Mouse (Mus musculus) CD4-positive naive resting alpha-beta T cell, adult 76 days (primary cell): Measurements from ENCODE around the gene Pwp2. TPM values are rescaled to one million over a fixed set of nuclear protein-coding genes. Genes with fewer than 3 reads are reported as not detected.

Experiments used
- total RNA-seq: library from RNA; stranded (reverse); gene quantifications from one replicate; pipeline ENCODE4 v1.2.4, GENCODE M21; 2023

Gene Pwp2
- 21.6 TPM for total RNA-seq

DNA sequence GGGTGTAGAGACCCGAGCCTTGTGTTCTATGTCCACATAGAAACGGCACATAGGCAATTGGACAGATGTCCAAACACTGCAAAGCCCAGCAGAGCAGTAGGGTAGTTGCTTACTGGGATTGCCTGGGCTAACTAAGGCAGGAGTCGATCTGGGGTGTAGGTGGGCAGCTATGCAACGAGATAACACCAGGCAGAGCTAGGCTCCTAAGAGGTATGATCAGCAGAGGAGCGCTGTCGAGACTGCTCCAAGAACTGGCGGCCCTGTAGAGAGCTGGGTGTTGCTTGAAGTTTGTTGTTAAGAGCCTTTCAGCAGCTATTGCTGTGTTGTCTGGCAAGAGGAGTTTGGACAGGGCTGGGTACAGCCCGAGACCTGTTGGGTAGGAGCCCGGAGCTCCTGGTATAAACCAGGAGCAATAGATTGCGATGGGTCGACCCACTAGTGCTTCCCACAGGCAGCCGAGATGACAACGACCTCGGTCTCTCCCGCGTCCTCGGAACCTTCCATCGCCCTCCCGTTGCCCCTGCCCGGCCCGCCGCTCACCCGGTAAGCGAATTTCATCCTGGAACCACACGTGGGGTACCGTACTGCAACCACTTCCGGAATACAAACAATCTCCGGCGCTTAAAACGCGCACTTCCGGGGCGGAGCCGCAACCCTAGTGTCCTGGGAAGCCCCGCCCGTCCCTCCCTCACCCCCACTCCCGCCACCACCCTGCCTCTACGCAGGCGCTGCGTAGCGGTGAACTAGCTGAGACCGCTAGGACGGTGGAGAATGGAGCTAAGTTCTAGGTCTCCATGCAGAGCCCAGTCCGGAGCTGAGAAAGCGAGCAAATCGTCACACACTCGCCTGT lies at the start of gene Pwp2:
Gene Pwp2, minus strand, starts transcription at position 619 of the 850 bp plus-strand sequence.

DNA sequence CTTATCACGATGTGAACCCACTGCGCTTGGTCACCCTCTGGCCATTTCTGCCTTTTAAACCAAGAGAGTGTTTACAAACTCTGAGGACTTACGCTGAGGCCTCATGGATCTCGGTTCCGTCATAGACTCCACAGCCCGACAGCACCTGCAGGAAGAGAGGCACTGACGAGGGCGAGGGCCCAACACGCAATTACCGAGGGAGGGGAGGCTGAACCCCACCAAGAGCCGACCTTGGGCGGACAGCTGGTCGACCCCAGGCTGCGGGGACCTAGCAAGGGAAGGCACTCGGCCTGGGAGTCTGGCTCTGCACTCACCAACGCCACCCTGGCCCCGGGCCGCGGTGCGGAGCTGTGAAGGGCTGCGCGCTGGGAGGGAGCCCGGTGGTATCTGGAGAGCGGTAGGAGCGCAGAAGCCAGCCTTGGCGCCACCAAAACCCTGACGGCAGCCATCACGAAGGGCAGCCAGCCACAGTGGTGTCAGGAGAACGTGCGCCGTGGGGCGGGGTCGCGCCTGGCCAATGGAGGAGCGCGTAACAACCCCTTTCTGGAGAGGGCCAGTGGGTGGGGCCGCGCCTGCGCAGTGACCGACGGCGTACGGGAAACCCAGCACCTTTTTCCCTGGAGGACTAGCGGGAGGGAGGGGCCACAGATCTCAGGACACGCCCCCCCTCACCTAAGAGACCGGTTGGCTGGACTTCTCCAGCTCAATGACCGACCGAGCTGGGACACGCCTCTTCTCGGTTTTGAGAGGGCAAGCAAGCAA lies 15.5 kb downstream of the Pwp2 start, which contains the start of gene D10Jhu81e:
Gene D10Jhu81e, minus strand, starts transcription at position 502 of the 762 bp plus-strand sequence.

Other genes starting within 250 kb of the Pwp2 start
- 4.7 TPM for gene Trpm2, start 214.6 kb downstream of the Pwp2 start, total RNA-seq
- gene 1810043G02Rik, start 206.6 kb downstream of the Pwp2 start, total RNA-seq = 6.0 TPM
- 110 TPM for gene Pfkl, start 175.1 kb downstream of the Pwp2 start, total RNA-seq
- gene Dnmt3l, start 143.2 kb downstream of the Pwp2 start, total RNA-seq = not detected
- gene Aire, start 141.5 kb downstream of the Pwp2 start, total RNA-seq = 0.26 TPM
- gene Icosl, start 115.8 kb downstream of the Pwp2 start, total RNA-seq = 20.0 TPM
- gene D10Jhu81e, start 15.4 kb downstream of the Pwp2 start, total RNA-seq = 48.4 TPM
- gene Trappc10, start 59.5 kb upstream of the Pwp2 start, total RNA-seq = 77.6 TPM
- 116 TPM for gene Agpat3, start 167.3 kb upstream of the Pwp2 start, total RNA-seq
- 296 TPM for gene Rrp1, start 227.9 kb upstream of the Pwp2 start, total RNA-seq
- gene Cstb, start 240.5 kb upstream of the Pwp2 start, total RNA-seq = 29.5 TPM